Mouse (Mus musculus) heart, embryonic 16.5 days (tissue): ENCODE measurements around the gene Shld2. TPM values are rescaled to one million over a fixed set of nuclear protein-coding genes. Genes with fewer than 3 reads are reported as not detected.

Source experiments
- ATAC-seq: fragments of 200-750 bp; cut with Nextera tagmentation; replicated peaks from 2 replicates; pipeline ENCODE4 v1.8.0; 2017; ENCODE audit warnings: moderate number of reproducible peaks; ENCODE audit not compliant: insufficient read depth, low FRiP score; ENCODE audit errors: extremely low read depth
- H3K27ac ChIP-seq: fragments of 300-500 bp; sonication (generic); 2 replicates; pipeline ENCODE4 v1.5.1; 2014; ENCODE audit warnings: mild to moderate bottlenecking, low read length, control low read depth, moderate library complexity
- H3K27me3 ChIP-seq: fragments of 300-500 bp; sonication (generic); 2 replicates; pipeline ENCODE4 v1.6.1; 2014; ENCODE audit warnings: low read length, mixed read lengths; ENCODE audit not compliant: control insufficient read depth, insufficient read depth
- H3K36me3 ChIP-seq: fragments of 300-500 bp; sonication (generic); 2 replicates; pipeline ENCODE4 v1.6.1; 2014; ENCODE audit not compliant: control insufficient read depth, insufficient read depth
- H3K4me1 ChIP-seq: fragments of 300-500 bp; sonication (generic); 2 replicates; pipeline ENCODE4 v1.6.1; 2014; ENCODE audit warnings: low read length, mixed read lengths; ENCODE audit not compliant: control insufficient read depth, insufficient read depth
- H3K4me2 ChIP-seq: fragments of 300-500 bp; sonication (generic); 2 replicates; pipeline ENCODE4 v1.6.1; 2014; ENCODE audit warnings: low read depth, mild to moderate bottlenecking, control low read depth, low read length
- H3K4me3 ChIP-seq: fragments of 300-500 bp; sonication (generic); 2 replicates; pipeline ENCODE4 v1.5.1; 2014; ENCODE audit warnings: mild to moderate bottlenecking, control low read depth, low read length
- H3K9ac ChIP-seq: fragments of 300-500 bp; sonication (generic); 2 replicates; pipeline ENCODE4 v1.6.1; 2014; ENCODE audit warnings: low read length, control low read depth
- H3K9me3 ChIP-seq: fragments of 300-500 bp; sonication (generic); replicated peaks from 2 replicates; pipeline ENCODE4 v1.6.1; 2016; ENCODE audit warnings: low read length; ENCODE audit not compliant: control insufficient read depth
- WGBS: fragments of 180-500 bp; shearing (Covaris S2); extraction: QIAGEN DNeasy Blood & Tissue Kit; methylation state at CpG from one replicate; pipeline ENCODE4 v1.1.7; 2014; 5-methylcytosine and 5-hydroxymethylcytosine counted together
- polyA plus RNA-seq: library from polyadenylated mRNA; unstranded; fragments of >200 nt; fragmentation: Nextera tagmentation; extraction: Ambion mirVana; gene quantifications from 2 replicates; pipeline ENCODE4 v1.2.1, GENCODE M21; 2015

Shld2 gene
- polyA plus RNA-seq, 1 experiment from 2014 or later, result 8.9 TPM

DNA sequence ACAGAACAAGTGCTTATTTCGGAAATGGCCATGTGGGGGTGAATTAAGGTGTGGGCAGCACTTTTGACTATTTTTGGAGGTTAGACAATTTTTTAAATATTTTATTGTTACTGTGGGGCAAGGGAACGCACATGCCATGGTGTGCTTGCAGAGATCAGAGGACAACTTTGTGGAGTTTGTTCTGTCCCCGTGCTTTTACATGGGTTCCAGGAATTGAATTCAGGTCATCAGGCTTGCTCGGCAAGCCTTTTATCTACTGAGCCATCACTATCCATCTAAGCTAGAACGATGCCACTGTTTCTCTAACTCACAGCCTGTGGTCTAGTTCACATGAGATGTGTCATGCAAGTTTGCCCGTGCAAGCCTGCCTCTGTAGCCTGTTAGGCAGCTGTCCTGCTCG is 38.0 kb upstream of the Shld2 start:
- WGBS, result 71% methylated on average over 7 of the region's 7 CpGs

DNA sequence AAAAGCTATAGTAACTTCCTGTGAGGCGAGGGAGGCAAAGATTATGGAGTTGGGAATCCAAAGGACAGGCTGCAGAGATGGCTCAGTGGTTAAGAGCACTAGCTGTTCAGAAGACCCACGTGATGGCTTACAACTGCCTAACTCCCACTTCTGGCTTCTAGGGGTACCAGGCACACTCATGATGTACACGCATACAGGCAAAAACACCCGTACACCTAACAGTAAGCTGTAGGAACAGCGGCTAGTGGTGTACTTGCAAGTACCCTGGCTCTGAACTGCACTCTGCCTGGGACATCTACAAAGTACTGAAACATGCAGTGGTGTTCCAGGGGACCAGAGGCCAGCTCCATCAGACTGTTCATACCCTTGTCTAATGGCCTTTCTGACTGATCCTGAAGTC is 36.8 kb upstream of the Shld2 start:
- Histone ChIP-seq H3K4me3 (no peak overlapping the region), H3K9ac (no peak overlapping the region), H3K36me3 (peaks cover 8% of the 10 kb centered on the region), H3K4me1 (no peaks in the 10 kb centered on the region), H3K27me3 (no peaks in the 10 kb centered on the region), H3K4me2 (no peak overlapping the region), H3K27ac (no peak overlapping the region), H3K9me3 (no peaks in the 10 kb centered on the region)
- 90% methylated on average over 5 of the region's 5 CpGs for WGBS
- no peak for ATAC-seq

More for the DNA sequence above, 38.0 kb upstream of the Shld2 start:
- Histone ChIP-seq H3K4me3 (no peak overlapping the region), H3K4me2 (no peak overlapping the region), H3K27ac (no peak overlapping the region), H3K27me3 (no peaks in the 10 kb centered on the region), H3K9me3 (no peaks in the 10 kb centered on the region), H3K36me3 (peaks cover 2% of the 10 kb centered on the region; the same call in 1 of the 2 replicates), H3K4me1 (no peaks in the 10 kb centered on the region), H3K9ac (no peak overlapping the region)
- no peak for ATAC-seq

DNA sequence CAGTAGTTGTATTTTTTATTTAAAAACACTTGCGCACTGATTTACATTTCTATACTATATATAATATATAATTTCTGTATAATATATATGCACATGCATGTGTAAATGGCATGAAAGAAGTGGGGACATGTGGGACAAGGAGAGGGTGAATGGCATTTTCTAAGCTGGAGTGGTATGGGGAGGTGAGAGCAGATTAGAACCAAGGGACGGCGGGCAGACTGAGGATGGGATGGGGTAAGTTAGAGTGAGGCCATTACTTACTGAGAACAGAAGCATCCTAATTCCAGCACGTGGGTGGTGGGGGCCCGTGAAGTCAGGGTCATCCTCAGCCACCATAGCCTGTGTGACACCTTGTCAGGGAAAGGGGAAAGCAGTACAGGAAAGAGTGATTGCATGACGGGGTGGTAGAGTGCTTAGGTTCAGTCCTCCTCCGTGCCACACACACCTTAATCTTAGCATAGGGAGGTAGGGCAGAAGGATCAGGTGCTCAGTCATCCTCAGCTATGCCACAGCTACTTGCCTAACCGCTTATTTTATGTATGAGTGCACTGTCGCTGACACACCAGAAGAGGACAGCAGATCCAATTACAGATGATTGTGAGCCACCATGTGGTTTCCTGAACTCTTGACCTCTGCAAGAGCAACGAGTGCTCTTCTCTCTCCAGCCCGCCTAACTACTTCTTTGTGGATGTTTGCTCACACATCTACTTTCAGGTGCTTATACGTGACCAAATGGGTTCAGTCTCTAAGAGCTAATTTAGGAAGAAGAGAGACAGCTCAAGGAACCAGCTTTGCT is 35.7 kb upstream of the Shld2 start:
- Histone ChIP-seq H3K9ac (no peak overlapping the region), H3K36me3 (peaks cover 13% of the 10 kb centered on the region), H3K27ac (no peak overlapping the region), H3K9me3 (no peaks in the 10 kb centered on the region), H3K4me2 (no peak overlapping the region), H3K4me3 (no peak overlapping the region), H3K4me1 (no peaks in the 10 kb centered on the region), H3K27me3 (no peaks in the 10 kb centered on the region)
- no peak for ATAC-seq
- WGBS, result 57% methylated on average over 12 of the region's 12 CpGs

GRCm38 (mm10) chr14:34344361-34344760 is 34.1 kb upstream of the Shld2 start:
- Histone ChIP-seq H3K9me3 (no peaks in the 10 kb centered on the region), H3K4me2 (no peak overlapping the region)
- WGBS, result 91% methylated on average over 5 of the region's 5 CpGs

DNA sequence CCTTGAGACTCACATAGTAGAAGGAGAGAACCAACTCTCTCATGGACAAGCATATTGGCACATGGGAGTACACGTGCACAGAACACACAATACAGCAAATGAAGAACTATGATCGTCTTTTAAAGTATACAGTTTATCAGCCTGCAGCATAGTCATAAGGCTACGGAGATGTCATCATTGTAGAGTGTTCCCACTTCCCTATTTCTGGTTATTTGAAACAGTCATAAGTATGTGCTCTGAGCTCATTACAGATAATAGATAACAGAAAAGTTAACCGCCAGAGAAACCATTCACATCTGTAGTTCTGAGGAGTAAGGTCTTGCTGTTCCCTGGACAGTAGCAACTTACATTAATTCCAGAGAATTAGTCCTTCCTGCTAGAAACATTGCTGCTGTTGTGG is 32.8 kb upstream of the Shld2 start:
- 80% methylated on average over 4 of the region's 4 CpGs for WGBS
- H3K36me3 ChIP-seq, result peaks cover 22% of the 10 kb centered on the region
- no peak for ATAC-seq
- H3K9me3 ChIP-seq, result no peaks in the 10 kb centered on the region
- H3K27ac ChIP-seq, result no peak overlapping the region
- no peak overlapping the region for H3K4me2 ChIP-seq
- H3K27me3 ChIP-seq, result no peaks in the 10 kb centered on the region
- no peak overlapping the region for H3K4me3 ChIP-seq
- no peak overlapping the region for H3K9ac ChIP-seq
- H3K4me1 ChIP-seq, result no peaks in the 10 kb centered on the region

More at GRCm38 (mm10) chr14:34344361-34344760, 34.1 kb upstream of the Shld2 start:
- no peak overlapping the region for H3K9ac ChIP-seq
- H3K27ac ChIP-seq, result no peak overlapping the region
- peaks cover 20% of the 10 kb centered on the region for H3K36me3 ChIP-seq
- no peaks in the 10 kb centered on the region for H3K27me3 ChIP-seq
- ATAC-seq, result no peak
- H3K4me1 ChIP-seq, result no peaks in the 10 kb centered on the region
- H3K4me3 ChIP-seq, result no peak overlapping the region

DNA sequence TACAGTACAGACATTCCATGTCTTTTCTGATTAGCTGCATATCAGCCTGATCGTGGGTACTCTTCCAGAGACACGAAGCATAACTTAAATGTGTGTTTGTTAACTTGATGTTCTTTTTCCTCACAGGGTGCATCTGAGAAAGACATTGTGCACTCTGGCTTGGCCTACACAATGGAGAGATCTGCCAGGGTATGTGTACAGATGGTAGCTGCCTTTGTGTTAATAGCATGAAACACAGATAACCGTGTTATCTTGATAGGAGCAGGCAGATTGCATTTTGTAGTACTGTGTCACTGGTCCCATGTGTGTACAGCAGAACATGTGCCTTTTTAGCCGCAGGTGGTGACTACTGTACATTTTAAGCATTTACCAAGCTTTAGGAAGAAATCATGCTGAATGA is 31.7 kb upstream of the Shld2 start:
- Histone ChIP-seq H3K4me3 (no peak overlapping the region), H3K9ac (no peak overlapping the region), H3K27me3 (no peaks in the 10 kb centered on the region), H3K27ac (no peak overlapping the region), H3K9me3 (no peaks in the 10 kb centered on the region), H3K4me1 (no peaks in the 10 kb centered on the region), H3K4me2 (no peak overlapping the region), H3K36me3 (peaks cover 30% of the 10 kb centered on the region)
- WGBS, result 85% methylated on average over 4 of the region's 4 CpGs
- no peak for ATAC-seq

GRCm38 (mm10) chr14:34339446-34339845 is 29.2 kb upstream of the Shld2 start:
- 74% methylated on average over 1 of the region's 1 CpGs for WGBS
- Histone ChIP-seq H3K4me1 (no peaks in the 10 kb centered on the region), H3K9ac (no peak overlapping the region), H3K9me3 (no peaks in the 10 kb centered on the region), H3K4me2 (no peak overlapping the region), H3K27me3 (no peaks in the 10 kb centered on the region), H3K36me3 (peaks cover 50% of the 10 kb centered on the region), H3K27ac (no peak overlapping the region), H3K4me3 (no peak overlapping the region)
- ATAC-seq, result no peak

- no peaks in the 10 kb centered on the region for H3K4me1 ChIP-seq
- ATAC-seq, result no peak
- H3K4me3 ChIP-seq, result no peak overlapping the region
- H3K36me3 ChIP-seq, result peaks cover 55% of the 10 kb centered on the region
- WGBS, result 89% methylated on average over 5 of the region's 5 CpGs
- H3K27me3 ChIP-seq, result no peaks in the 10 kb centered on the region
- no peak overlapping the region for H3K4me2 ChIP-seq
- no peak overlapping the region for H3K9ac ChIP-seq
- no peaks in the 10 kb centered on the region for H3K9me3 ChIP-seq
- no peak overlapping the region for H3K27ac ChIP-seq
Observed at GRCm38 (mm10) chr14:34332476-34332875, 22.2 kb upstream of the Shld2 start.

DNA sequence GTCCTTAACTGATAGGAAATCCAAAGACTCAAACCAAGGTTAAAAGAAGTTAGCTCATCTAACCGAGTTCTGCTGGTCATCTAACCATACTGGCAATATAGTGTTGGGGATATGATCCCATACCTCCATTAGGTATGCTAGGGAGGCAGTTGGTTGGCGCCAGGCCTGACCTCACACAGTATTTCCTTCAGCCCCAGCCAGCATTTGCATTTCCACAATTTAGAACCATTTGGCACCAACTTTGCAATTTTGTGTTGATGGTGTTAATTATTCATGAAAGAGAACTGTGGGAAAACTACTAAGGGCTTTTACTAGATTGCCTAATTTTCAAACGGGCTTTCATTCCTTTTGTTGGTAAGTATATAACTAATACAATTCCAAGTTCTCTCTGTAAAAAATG is 21.6 kb upstream of the Shld2 start:
- H3K4me3 ChIP-seq, result no peak overlapping the region
- no peaks in the 10 kb centered on the region for H3K27me3 ChIP-seq
- H3K9ac ChIP-seq, result no peak overlapping the region
- 86% methylated on average over 3 of the region's 3 CpGs for WGBS
- H3K27ac ChIP-seq, result no peak overlapping the region
- H3K4me2 ChIP-seq, result no peak overlapping the region
- peaks cover 54% of the 10 kb centered on the region for H3K36me3 ChIP-seq
- no peaks in the 10 kb centered on the region for H3K4me1 ChIP-seq
- no peaks in the 10 kb centered on the region for H3K9me3 ChIP-seq
- no peak for ATAC-seq
